Mouse (Mus musculus) embryo, embryonic 10.5 days (tissue): ENCODE results near the gene Rnf167.
A peak's percentile ranks its signal among the peaks of the same experiment; 100 is the strongest.

Source experiments
- DNase-seq: peaks from one replicate; pipeline ENCODE4 v3.0.0-alpha.2; 2015; ENCODE audit warnings: low spot score

The Rnf167 gene

GRCm38 (mm10) chr11:70646691-70647650, at the start of gene Rnf167, which contains the start of gene Slc25a11:
TSS of gene Rnf167 (plus strand) at chr11:70647235.
TSS of gene Slc25a11 (minus strand) at chr11:70647479.
- peak; percentile 100 for DNase-seq

GRCm38 (mm10) chr11:70597301-70597700, 49.7 kb upstream of the Rnf167 start:
- no peak for DNase-seq

GRCm38 (mm10) chr11:70598451-70598953, 48.5 kb upstream of the Rnf167 start:
- DNase-seq = no peak

- peak; percentile 88 for DNase-seq
Observed at GRCm38 (mm10) chr11:70605024-70605566, 41.9 kb upstream of the Rnf167 start.

- DNase-seq = no peak
Observed at GRCm38 (mm10) chr11:70606717-70607116, 40.3 kb upstream of the Rnf167 start.

GRCm38 (mm10) chr11:70607611-70608010, 39.4 kb upstream of the Rnf167 start:
- DNase-seq = no peak

- DNase-seq = peak; percentile 30
Observed at GRCm38 (mm10) chr11:70608381-70609066, 38.5 kb upstream of the Rnf167 start.

- no peak for DNase-seq
Observed at GRCm38 (mm10) chr11:70610752-70611151, 36.3 kb upstream of the Rnf167 start.

GRCm38 (mm10) chr11:70612505-70612904, 34.5 kb upstream of the Rnf167 start:
- no peak for DNase-seq

GRCm38 (mm10) chr11:70615074-70615473, 32.0 kb upstream of the Rnf167 start:
- peak; percentile 76 for DNase-seq

- DNase-seq = peak; percentile 17
Observed at GRCm38 (mm10) chr11:70615516-70616093, 31.4 kb upstream of the Rnf167 start, which contains the start of gene 4930544D05Rik. TSS of gene 4930544D05Rik (plus strand) at chr11:70615848.

GRCm38 (mm10) chr11:70619101-70619500, 27.9 kb upstream of the Rnf167 start, which contains the start of gene Chrne:
TSS of gene Chrne (minus strand) at chr11:70619216.
- no peak for DNase-seq

- no peak for DNase-seq
Observed at GRCm38 (mm10) chr11:70621972-70622814, 24.8 kb upstream of the Rnf167 start.

GRCm38 (mm10) chr11:70623053-70623742, 23.8 kb upstream of the Rnf167 start:
- no peak for DNase-seq

GRCm38 (mm10) chr11:70625473-70625872, 21.6 kb upstream of the Rnf167 start:
- DNase-seq = peak; percentile 77

GRCm38 (mm10) chr11:70626877-70627276, 20.2 kb upstream of the Rnf167 start:
- no peak for DNase-seq

- DNase-seq = no peak
Observed at GRCm38 (mm10) chr11:70628431-70628830, 18.6 kb upstream of the Rnf167 start.

GRCm38 (mm10) chr11:70629557-70629956, 17.5 kb upstream of the Rnf167 start:
- DNase-seq = peak; percentile 29

GRCm38 (mm10) chr11:70630129-70630528, 16.9 kb upstream of the Rnf167 start:
- DNase-seq = no peak

GRCm38 (mm10) chr11:70635601-70636000, 11.4 kb upstream of the Rnf167 start:
- DNase-seq = no peak
